Mouse (Mus musculus): ENCODE data around the gene Exoc6b.

DNA sequence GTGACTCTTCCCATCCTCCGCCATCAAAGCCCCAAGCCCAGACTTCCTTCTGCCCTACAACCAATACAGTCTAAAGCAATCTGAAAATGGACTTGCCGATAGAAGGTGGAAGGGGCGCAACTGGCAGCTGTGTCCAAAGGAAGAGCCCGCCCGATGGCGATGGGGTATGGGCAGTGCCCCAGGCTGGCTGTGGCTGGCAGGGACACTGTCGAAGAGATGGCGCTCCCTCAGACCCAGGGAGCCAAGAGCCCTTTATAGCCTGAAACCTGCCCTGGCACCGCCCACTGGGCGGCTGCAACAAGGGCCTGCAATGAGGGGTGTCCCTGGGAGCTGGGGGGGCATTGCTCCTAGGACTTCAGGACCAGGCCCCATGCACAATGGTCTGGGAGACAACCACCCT, 475.6 kb downstream of the Exoc6b start, which contains the start of gene Cyp26b1:
- TF ChIP-seq POLR2A (IDR thresholded peaks at IDR 0.05; ENCODE audit: insufficient read length, low read depth) (no peak), MYOD1 (IDR thresholded peaks at IDR 0.05; ENCODE audit: control insufficient read depth in 1 of 3, insufficient read length in 2 of 3, low read depth in 2 of 3) (no peak), POLR2AphosphoS2 (IDR thresholded peaks at IDR 0.05; ENCODE audit: insufficient read length, low read depth) (no peak), E2F4 (IDR thresholded peaks at IDR 0.05; ENCODE audit: insufficient read depth) (no peak), MAX (IDR thresholded peaks at IDR 0.05; ENCODE audit: low read depth) (no peak), USF1 (IDR thresholded peaks at IDR 0.05; ENCODE audit: low read depth) (no peak), CEBPB (IDR thresholded peaks at IDR 0.05; ENCODE audit: insufficient read depth, poor library complexity, severe bottlenecking) (no peak), SRF (IDR thresholded peaks at IDR 0.05; ENCODE audit: control insufficient read depth, insufficient read length, low read depth) (no peak), TCF12 (IDR thresholded peaks at IDR 0.05; ENCODE audit: insufficient read depth, poor library complexity, severe bottlenecking) (no peak), MYOG (IDR thresholded peaks at IDR 0.05; ENCODE audit: control insufficient read depth in 1 of 3, insufficient read depth in 1 of 3, insufficient read length in 2 of 3, low read depth in 2 of 3) (no peak), REST (IDR thresholded peaks at IDR 0.05; ENCODE audit: insufficient read depth, insufficient read length) (no peak), TCF3 (IDR thresholded peaks at IDR 0.05; ENCODE audit: insufficient read length, low read depth) (no peak)

Measured in myocyte (in vitro differentiated cells).